Mouse (Mus musculus) ES-CJ7 (cell line): ENCODE data around the gene Prph2.

Source experiments
- DNase-seq: peaks from one replicate; pipeline ENCODE4 v3.0.0; 2011; ENCODE audit warnings: low read depth, low spot score

Prph2 gene

DNA sequence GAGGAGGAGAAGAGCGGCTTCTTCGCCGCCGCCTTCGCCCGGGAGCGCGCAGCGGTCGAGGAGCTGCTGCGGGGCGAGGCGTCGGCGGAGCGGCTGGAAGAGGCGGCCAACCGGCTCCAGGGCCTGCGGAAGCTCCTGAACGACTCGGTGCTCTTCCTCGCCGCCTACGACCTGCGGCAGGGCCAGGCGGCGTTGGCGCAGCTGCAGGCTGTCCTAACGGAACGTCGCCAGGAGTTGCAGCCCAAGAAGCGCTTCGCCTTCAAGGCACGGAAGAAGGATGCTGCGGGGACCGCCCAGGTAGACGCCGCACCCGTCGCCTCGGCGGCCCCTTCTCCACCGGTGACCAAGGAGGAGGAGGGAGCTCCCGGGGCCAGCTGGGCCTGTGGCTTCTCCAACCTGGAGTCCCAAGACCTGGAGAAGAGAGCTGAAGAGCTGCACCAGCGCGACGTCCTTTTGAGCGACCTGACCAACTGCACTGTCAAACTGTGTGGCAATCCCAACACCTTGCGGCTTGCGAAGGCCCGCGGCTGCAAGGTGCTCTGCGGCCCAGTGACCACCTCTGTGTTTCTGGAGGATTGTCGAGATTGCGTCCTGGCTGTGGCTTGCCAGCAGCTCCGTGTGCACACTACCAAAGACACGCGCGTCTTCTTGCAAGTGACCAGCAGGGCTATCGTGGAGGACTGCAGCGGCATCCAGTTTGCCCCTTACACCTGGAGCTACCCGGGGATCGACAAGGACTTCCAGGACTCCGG is 19.2 kb upstream of the Prph2 start:
- DNase-seq: no peak

- DNase-seq: no peak
Measured at GRCm38 (mm10) chr17:46895426-46895825, 14.8 kb upstream of the Prph2 start.

GRCm38 (mm10) chr17:46897221-46897950 is 12.9 kb upstream of the Prph2 start:
- no peak for DNase-seq

GRCm38 (mm10) chr17:46900941-46901340 is 9.3 kb upstream of the Prph2 start:
- peak; percentile 60 for DNase-seq

DNA sequence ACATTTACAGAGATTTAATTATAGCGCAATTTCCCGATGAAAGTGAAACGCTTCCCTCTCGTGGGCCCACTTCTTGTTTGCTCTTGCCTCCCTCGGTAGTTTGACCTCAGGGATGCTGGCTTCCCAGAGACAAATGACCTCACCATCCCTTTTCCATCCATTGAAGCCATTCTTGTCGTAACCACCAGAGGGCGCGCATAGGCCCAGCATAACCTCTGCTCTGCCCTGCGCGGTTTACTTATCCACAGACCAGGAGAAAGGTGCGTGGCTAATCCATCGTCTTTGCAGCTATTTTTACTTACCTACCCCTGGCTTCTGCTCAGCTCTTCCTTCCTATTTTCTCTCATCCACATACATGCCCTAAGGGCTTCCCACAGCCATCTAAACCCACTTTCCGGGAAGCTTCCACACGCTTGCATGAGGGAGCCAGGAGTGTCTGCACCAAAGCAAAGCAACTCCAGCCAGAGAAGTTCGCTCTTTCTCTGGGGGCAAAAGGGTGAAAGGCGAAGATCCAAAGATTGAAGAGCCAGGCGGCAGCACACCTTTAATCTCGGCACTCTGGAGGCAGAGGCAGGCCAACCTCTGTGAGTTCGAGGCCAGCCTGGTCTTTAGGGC is 6.3 kb upstream of the Prph2 start:
- peak; percentile 93 for DNase-seq

- DNase-seq: no peak
Measured at GRCm38 (mm10) chr17:46912331-46912730, 2.1 kb downstream of the Prph2 start.

GRCm38 (mm10) chr17:46915129-46915528 is 4.9 kb downstream of the Prph2 start:
- no peak for DNase-seq

DNA sequence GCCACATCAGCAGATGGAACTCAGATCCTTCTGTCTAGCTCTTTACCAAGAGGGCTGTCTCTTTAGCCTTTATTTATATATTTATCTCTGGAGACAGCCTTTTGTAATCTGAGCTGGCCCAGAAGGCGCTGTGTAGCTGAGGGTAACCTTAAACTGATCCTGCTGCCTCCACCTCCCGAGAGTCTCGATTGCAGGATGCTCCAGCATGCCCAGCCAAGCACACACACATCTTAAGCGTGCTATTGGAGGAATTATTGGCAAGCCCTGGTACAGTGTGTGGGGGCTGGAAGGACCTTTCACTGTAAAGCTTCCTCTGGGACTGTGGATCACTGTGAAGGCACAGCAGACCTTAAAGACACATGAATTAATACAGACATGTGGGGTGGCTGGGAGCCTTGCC is 8.7 kb downstream of the Prph2 start:
- DNase-seq: no peak

- DNase-seq: peak; percentile 52
Measured at GRCm38 (mm10) chr17:46920855-46921254, 10.6 kb downstream of the Prph2 start.

GRCm38 (mm10) chr17:46926192-46926591 is 15.9 kb downstream of the Prph2 start:
- DNase-seq: no peak

- peak; percentile 88 for DNase-seq
Measured at GRCm38 (mm10) chr17:46926941-46927340, 16.7 kb downstream of the Prph2 start.

- no peak for DNase-seq
Measured at GRCm38 (mm10) chr17:46927781-46928180, 17.5 kb downstream of the Prph2 start.

- DNase-seq: peak; percentile 59
Measured at GRCm38 (mm10) chr17:46929277-46929676, 19.0 kb downstream of the Prph2 start.

GRCm38 (mm10) chr17:46929897-46930296 is 19.6 kb downstream of the Prph2 start:
- no peak for DNase-seq

GRCm38 (mm10) chr17:46932961-46933360 is 22.7 kb downstream of the Prph2 start:
- no peak for DNase-seq

DNA sequence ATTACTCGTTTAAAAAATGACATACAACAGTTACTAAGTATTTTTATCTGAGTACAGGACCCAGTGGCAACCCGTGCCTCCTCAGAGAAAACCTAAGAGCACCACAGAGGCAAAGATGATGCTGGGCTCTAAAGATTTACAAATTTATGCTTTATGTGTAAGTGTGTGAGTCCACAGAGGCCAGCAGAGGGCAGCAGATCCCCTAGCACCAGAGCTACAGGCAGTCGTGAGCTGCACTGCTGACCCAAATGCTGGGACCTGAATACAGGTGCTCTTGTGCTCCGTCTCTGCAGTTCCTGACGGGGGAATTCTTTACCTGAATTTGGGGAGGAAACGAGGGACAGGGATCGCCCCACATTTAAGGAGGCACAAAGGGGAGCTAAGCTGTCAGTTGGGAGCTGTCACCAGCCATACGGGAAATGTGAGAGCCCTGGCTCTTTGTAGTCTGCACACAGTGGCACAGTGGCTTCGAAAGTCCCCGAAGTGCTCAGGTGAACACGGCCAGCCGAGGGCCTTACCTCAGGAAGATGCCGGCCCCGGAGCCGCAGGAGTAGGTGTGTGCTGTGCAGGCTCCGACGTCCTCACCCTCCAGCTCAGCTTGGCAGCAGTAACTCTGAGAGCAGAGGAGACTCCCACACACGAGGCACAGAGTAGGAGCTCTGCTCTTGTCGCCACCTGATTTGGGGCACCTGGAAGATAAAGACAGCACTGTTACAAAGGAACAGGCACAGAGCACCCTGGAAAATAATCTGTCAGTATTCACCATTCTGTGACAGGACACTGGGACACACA is 23.5 kb downstream of the Prph2 start:
- peak; percentile 76 for DNase-seq

GRCm38 (mm10) chr17:46940461-46940860 is 30.2 kb downstream of the Prph2 start:
- DNase-seq: peak; percentile 33

DNA sequence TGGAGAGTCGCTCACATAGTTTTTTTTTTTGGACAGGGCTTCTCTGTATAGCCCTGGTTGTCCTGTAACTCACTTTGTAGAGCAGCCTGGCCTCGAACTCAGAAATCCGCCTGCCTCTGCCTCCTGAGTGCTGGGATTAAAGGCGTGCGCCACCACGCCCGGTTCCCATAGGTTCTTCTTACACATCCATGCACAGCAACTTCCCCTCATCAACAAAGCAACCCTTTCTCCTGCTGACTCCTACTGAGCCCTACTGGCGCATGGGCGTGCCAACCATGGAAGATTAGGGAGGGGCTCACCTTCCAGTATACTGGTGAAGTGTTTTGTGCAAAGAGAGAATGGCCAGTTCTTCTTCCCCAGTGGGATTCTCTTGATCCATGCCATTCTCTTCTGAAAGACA is 32.2 kb downstream of the Prph2 start:
- DNase-seq: no peak

- no peak for DNase-seq
Measured at GRCm38 (mm10) chr17:46946276-46946675, 36.0 kb downstream of the Prph2 start.

GRCm38 (mm10) chr17:46958045-46958444 is 47.8 kb downstream of the Prph2 start:
- no peak for DNase-seq

- no peak for DNase-seq
Measured at GRCm38 (mm10) chr17:46960216-46960615, 50.0 kb downstream of the Prph2 start.

GRCm38 (mm10) chr17:46962153-46962552 is 51.9 kb downstream of the Prph2 start:
- no peak for DNase-seq
